Mouse (Mus musculus) C2C12 (cell line): Measurements from ENCODE around the gene Clstn2.

Experiments
- CEBPB ChIP-seq: IDR thresholded peaks from one replicate; pipeline ENCODE4 v1.6.1; 2011; ENCODE audit warnings: low read depth, mild to moderate bottlenecking, control low read depth, moderate library complexity
- CTCF ChIP-seq: IDR thresholded peaks from one replicate; pipeline ENCODE4 v1.5.1; 2011; ENCODE audit not compliant: control insufficient read depth, insufficient read depth, insufficient read length
- FOSL1 ChIP-seq: IDR thresholded peaks from one replicate; pipeline ENCODE4 v1.8.0; 2011; ENCODE audit warnings: mild to moderate bottlenecking, low read length; ENCODE audit not compliant: poor library complexity, insufficient read depth, severe bottlenecking
- MAX ChIP-seq: IDR thresholded peaks from one replicate; pipeline ENCODE4 v1.6.1; 2011; ENCODE audit warnings: mild to moderate bottlenecking, control low read depth
- MYOD1 ChIP-seq: IDR thresholded peaks from one replicate; pipeline ENCODE4 v1.6.1; 2011; ENCODE audit warnings: low read depth; ENCODE audit not compliant: control insufficient read depth, insufficient read length
- MYOG ChIP-seq: IDR thresholded peaks from one replicate; pipeline ENCODE4 v1.6.1; 2011; ENCODE audit not compliant: control insufficient read depth, insufficient read length; ENCODE audit errors: extremely low read depth
- USF1 ChIP-seq: IDR thresholded peaks from one replicate; pipeline ENCODE4 v1.6.1; 2011; ENCODE audit warnings: low read depth, mild to moderate bottlenecking, control low read depth, moderate library complexity

GRCm38 (mm10) chr9:97563121-97563520 is 469.9 kb downstream of the Clstn2 start:
- TF ChIP-seq CTCF: no peak
- TF ChIP-seq MYOG: no peak
- TF ChIP-seq USF1: no peak
- no peak for TF ChIP-seq MAX
- TF ChIP-seq CEBPB: no peak
- TF ChIP-seq MYOD1: no peak
- TF ChIP-seq FOSL1: no peak
